Mouse (Mus musculus) C2C12 (cell line): ENCODE results near the gene Ggcx.
"Not testable (repeated sequence)": the region's sequence is repeated elsewhere in the genome, so short reads cannot be mapped to it uniquely, and the experiment has no call there.

ENCODE experiments used
- CEBPB ChIP-seq: IDR thresholded peaks from one replicate; pipeline ENCODE4 v1.6.1; 2011; ENCODE audit warnings: low read depth, mild to moderate bottlenecking, control low read depth, moderate library complexity
- CTCF ChIP-seq: IDR thresholded peaks from one replicate; pipeline ENCODE4 v1.5.1; 2011; ENCODE audit not compliant: control insufficient read depth, insufficient read depth, insufficient read length
- MYOD1 ChIP-seq: IDR thresholded peaks from one replicate; pipeline ENCODE4 v1.6.1; 2011; ENCODE audit warnings: low read depth; ENCODE audit not compliant: control insufficient read depth, insufficient read length

- TF ChIP-seq CTCF, MYOD1, CEBPB: not testable (repeated sequence)
Measured at GRCm38 (mm10) chr6:72478691-72479090, 64.6 kb downstream of the Ggcx start.
